Mouse (Mus musculus) stomach, embryonic 16.5 days (tissue): ENCODE measurements around the gene Satb2. TPM values are rescaled to one million over a fixed set of nuclear protein-coding genes. Genes with fewer than 3 reads are reported as not detected.

Experiments used
- ATAC-seq: fragments of 200-750 bp; cut with Nextera tagmentation; 2 replicates; pipeline ENCODE4 v1.8.0; 2017; ENCODE audit warnings: moderate number of reproducible peaks, moderate TSS enrichment; ENCODE audit not compliant: insufficient read depth, low FRiP score
- H3K27ac ChIP-seq: fragments of 300-500 bp; sonication (generic); 2 replicates; pipeline ENCODE4 v1.5.1; 2014; ENCODE audit warnings: low read length
- H3K27me3 ChIP-seq: fragments of 300-500 bp; sonication (generic); 2 replicates; pipeline ENCODE4 v1.6.1; 2014; ENCODE audit warnings: low read length, control low read depth, mixed read lengths; ENCODE audit not compliant: control insufficient read depth, insufficient read depth
- H3K36me3 ChIP-seq: fragments of 300-500 bp; sonication (generic); 2 replicates; pipeline ENCODE4 v1.6.1; 2014; ENCODE audit warnings: low read length; ENCODE audit not compliant: control insufficient read depth, insufficient read depth
- H3K4me1 ChIP-seq: fragments of 300-500 bp; sonication (generic); 2 replicates; pipeline ENCODE4 v1.6.1; 2014; ENCODE audit warnings: low read length, control low read depth, mixed read lengths; ENCODE audit not compliant: control insufficient read depth, insufficient read depth
- H3K4me2 ChIP-seq: fragments of 300-500 bp; sonication (generic); 2 replicates; pipeline ENCODE4 v1.6.1; 2014; ENCODE audit warnings: low read depth, low read length, mixed read lengths
- H3K4me3 ChIP-seq: fragments of 300-500 bp; sonication (generic); replicated peaks from 2 replicates; pipeline ENCODE4 v1.5.1; 2014; ENCODE audit warnings: mild to moderate bottlenecking, low read length
- H3K9ac ChIP-seq: fragments of 300-500 bp; sonication (generic); 2 replicates; pipeline ENCODE4 v1.6.1; 2014; ENCODE audit warnings: low read length
- H3K9me3 ChIP-seq: fragments of 300-500 bp; sonication (generic); replicated peaks from 2 replicates; pipeline ENCODE4 v1.6.1; 2016; ENCODE audit warnings: low read length, control low read depth; ENCODE audit not compliant: control insufficient read depth
- WGBS: fragments of 180-500 bp; shearing (Covaris S2); extraction: QIAGEN DNeasy Blood & Tissue Kit; methylation state at CpG from one replicate; pipeline ENCODE4 v1.1.7; 2014; 5-methylcytosine and 5-hydroxymethylcytosine counted together
- polyA plus RNA-seq: library from polyadenylated mRNA; unstranded; fragments of >200 nt; fragmentation: Nextera tagmentation; extraction: Ambion mirVana; gene quantifications from 2 replicates; pipeline ENCODE4 v1.2.1, GENCODE M21; 2015

Satb2 gene
- polyA plus RNA-seq, 1 experiment from 2014 or later = 0.31 TPM

- H3K9me3 ChIP-seq = no peaks in the 10 kb centered on the region
- no peaks in the 10 kb centered on the region for H3K36me3 ChIP-seq
- H3K27me3 ChIP-seq = peaks cover 25% of the 10 kb centered on the region
- H3K4me3 ChIP-seq = peak overlapping the region; percentile 29
- peaks cover 23% of the 10 kb centered on the region for H3K4me1 ChIP-seq
- 4% methylated on average over 47 of the region's 47 CpGs for WGBS
- H3K9ac ChIP-seq = no peak overlapping the region
- H3K4me2 ChIP-seq = peak overlapping the region; percentile 45
- H3K27ac ChIP-seq = no peak overlapping the region
- ATAC-seq = 0 out of 2 replicates have a peak, but pooled peaks have one; percentile 11
Observed at GRCm38 (mm10) chr1:56969364-56970360, 8.8 kb downstream of the Satb2 start.

- H3K4me1 ChIP-seq = peaks cover 9% of the 10 kb centered on the region
- H3K27ac ChIP-seq = no peak overlapping the region
- no peaks in the 10 kb centered on the region for H3K9me3 ChIP-seq
- no peak overlapping the region for H3K9ac ChIP-seq
- no peak overlapping the region for H3K4me3 ChIP-seq
- H3K27me3 ChIP-seq = peaks cover 25% of the 10 kb centered on the region
- no peak for ATAC-seq
- no peak overlapping the region for H3K4me2 ChIP-seq
- 64% methylated on average over 3 of the region's 3 CpGs for WGBS
- H3K36me3 ChIP-seq = no peaks in the 10 kb centered on the region
Observed at GRCm38 (mm10) chr1:56965879-56966579, 12.4 kb downstream of the Satb2 start.

GRCm38 (mm10) chr1:56964493-56964892 lies 14.0 kb downstream of the Satb2 start:
- Histone ChIP-seq H3K4me3 (no peak overlapping the region), H3K27me3 (0 out of 2 replicates have a peak, but pooled peaks cover 12% of the 10 kb centered on the region), H3K36me3 (no peaks in the 10 kb centered on the region), H3K9me3 (no peaks in the 10 kb centered on the region), H3K27ac (no peak overlapping the region), H3K4me2 (no peak overlapping the region), H3K9ac (no peak overlapping the region), H3K4me1 (no peaks in the 10 kb centered on the region)
- WGBS = 86% methylated on average over 7 of the region's 7 CpGs
- no peak for ATAC-seq

- no peak for ATAC-seq
- WGBS = 77% methylated on average over 4 of the region's 4 CpGs
- Histone ChIP-seq H3K27me3 (0 out of 2 replicates have a peak, but pooled peaks cover 3% of the 10 kb centered on the region), H3K4me3 (no peak overlapping the region), H3K36me3 (no peaks in the 10 kb centered on the region), H3K4me2 (no peak overlapping the region), H3K9me3 (no peaks in the 10 kb centered on the region), H3K9ac (no peak overlapping the region), H3K27ac (no peak overlapping the region), H3K4me1 (no peaks in the 10 kb centered on the region)
Observed at GRCm38 (mm10) chr1:56963291-56963690, 15.2 kb downstream of the Satb2 start.

- Histone ChIP-seq H3K4me3 (no peak overlapping the region), H3K27me3 (no peaks in the 10 kb centered on the region), H3K9ac (no peak overlapping the region), H3K36me3 (no peaks in the 10 kb centered on the region), H3K4me2 (no peak overlapping the region), H3K27ac (no peak overlapping the region), H3K9me3 (no peaks in the 10 kb centered on the region), H3K4me1 (no peaks in the 10 kb centered on the region)
- no peak for ATAC-seq
- 78% methylated on average over 5 of the region's 5 CpGs for WGBS
Observed at GRCm38 (mm10) chr1:56958996-56959395, 19.5 kb downstream of the Satb2 start.

- WGBS = 81% methylated on average over 7 of the region's 7 CpGs
- H3K9me3 ChIP-seq = no peaks in the 10 kb centered on the region
- no peak overlapping the region for H3K27ac ChIP-seq
- H3K4me3 ChIP-seq = no peak overlapping the region
- no peak overlapping the region for H3K9ac ChIP-seq
- H3K4me1 ChIP-seq = no peaks in the 10 kb centered on the region
- H3K27me3 ChIP-seq = no peaks in the 10 kb centered on the region
- no peak for ATAC-seq
- no peak overlapping the region for H3K4me2 ChIP-seq
- no peaks in the 10 kb centered on the region for H3K36me3 ChIP-seq
Observed at GRCm38 (mm10) chr1:56957942-56958341, 20.5 kb downstream of the Satb2 start.

- no peak overlapping the region for H3K27ac ChIP-seq
- no peak overlapping the region for H3K4me3 ChIP-seq
- no peaks in the 10 kb centered on the region for H3K27me3 ChIP-seq
- no peak overlapping the region for H3K4me2 ChIP-seq
- WGBS = 88% methylated on average over 2 of the region's 2 CpGs
- H3K9ac ChIP-seq = no peak overlapping the region
- no peaks in the 10 kb centered on the region for H3K36me3 ChIP-seq
- no peak for ATAC-seq
- no peaks in the 10 kb centered on the region for H3K9me3 ChIP-seq
- H3K4me1 ChIP-seq = no peaks in the 10 kb centered on the region
Observed at GRCm38 (mm10) chr1:56956811-56957210, 21.6 kb downstream of the Satb2 start.

GRCm38 (mm10) chr1:56955739-56956085 lies 22.7 kb downstream of the Satb2 start:
- 74% methylated on average over 12 of the region's 12 CpGs for WGBS
- ATAC-seq = no peak
- no peaks in the 10 kb centered on the region for H3K4me1 ChIP-seq
- no peak overlapping the region for H3K9ac ChIP-seq
- no peaks in the 10 kb centered on the region for H3K36me3 ChIP-seq
- no peaks in the 10 kb centered on the region for H3K9me3 ChIP-seq
- no peaks in the 10 kb centered on the region for H3K27me3 ChIP-seq
- no peak overlapping the region for H3K27ac ChIP-seq
- no peak overlapping the region for H3K4me2 ChIP-seq
- no peak overlapping the region for H3K4me3 ChIP-seq
